Mouse (Mus musculus) gastrocnemius, postnatal 36 days (tissue): Measurements from ENCODE around the gene Aldoc. TPM values are rescaled to one million over a fixed set of nuclear protein-coding genes. Genes with fewer than 3 reads are reported as not detected.

Experiments used
- DNase-seq, 2 experiments: peaks; one replicate each; pipeline ENCODE4 v3.0.0; 2022
- intact Hi-C: fragments of 180-260 bp; cut with DNase I; formaldehyde crosslinking; loops from one replicate; pipeline ENCODE4 v1.15.1; 2025
- total RNA-seq, 2 experiments: library from RNA; stranded (reverse); gene quantifications; 2 replicates each; pipeline ENCODE4 v1.2.3; 2021

The Aldoc gene
- total RNA-seq, 2 experiments from 2014 or later, result 1.3 to 1.9 TPM

GRCm38 (mm10) chr11:78327634-78328511 is 5.1 kb downstream of the Aldoc start, which contains the start of gene Pigs:
Gene Pigs, plus strand, starts transcription at chr11:78328415.
- intact Hi-C loops, result no loop called here
- peak; percentile 92 to 97 for DNase-seq

- intact Hi-C loops, result no loop called here
- no peak for DNase-seq
These were observed 5.8 kb downstream of the Aldoc start for GRCm38 (mm10) chr11:78328512-78329056.

- intact Hi-C loops, result no loop called here
- no peak for DNase-seq
These were observed 9.9 kb downstream of the Aldoc start for GRCm38 (mm10) chr11:78332676-78333075.

- intact Hi-C loops, result no loop called here
- no peak for DNase-seq
These were observed 11.2 kb downstream of the Aldoc start for GRCm38 (mm10) chr11:78333992-78334391.

- no peak for DNase-seq
- intact Hi-C loops, result no loop called here
These were observed 14.3 kb downstream of the Aldoc start for GRCm38 (mm10) chr11:78337040-78337439.

GRCm38 (mm10) chr11:78341702-78342101 is 18.9 kb downstream of the Aldoc start:
- no peak for DNase-seq
- intact Hi-C loops, result no loop called here

- peak; percentile 62 to 63 for DNase-seq
- intact Hi-C loops, result loop anchor here (2.0 kb wide), 1 partner anchor 79 kb away; no protein-coding TSS in a partner anchor
These were observed 20.9 kb downstream of the Aldoc start, which contains the start of gene Unc119 for GRCm38 (mm10) chr11:78343381-78344327. Gene Unc119, plus strand, starts transcription at chr11:78343482.

- intact Hi-C loops, result loop anchor here (2.0 kb wide), 1 partner anchor 80 kb away; no protein-coding TSS in a partner anchor
- no peak for DNase-seq
These were observed 21.6 kb downstream of the Aldoc start for GRCm38 (mm10) chr11:78344328-78344889.

- intact Hi-C loops, result loop anchor here (2.0 kb wide), 1 partner anchor 80 kb away; no protein-coding TSS in a partner anchor
- DNase-seq, result peak; percentile 64 to 66
These were observed 22.3 kb downstream of the Aldoc start for GRCm38 (mm10) chr11:78344890-78345715.

- no peak for DNase-seq
- intact Hi-C loops, result loop anchor here (2.0 kb wide), 1 partner anchor 81 kb away; no protein-coding TSS in a partner anchor
These were observed 23.0 kb downstream of the Aldoc start for GRCm38 (mm10) chr11:78345801-78346200.

GRCm38 (mm10) chr11:78346326-78347069 is 23.7 kb downstream of the Aldoc start:
- no peak for DNase-seq
- intact Hi-C loops, result no loop called here

- DNase-seq, result peak; percentile 62 to 71
- intact Hi-C loops, result no loop called here
These were observed 24.4 kb downstream of the Aldoc start for GRCm38 (mm10) chr11:78347070-78347754.

GRCm38 (mm10) chr11:78347908-78348307 is 25.1 kb downstream of the Aldoc start:
- DNase-seq, result no peak
- intact Hi-C loops, result no loop called here

GRCm38 (mm10) chr11:78348474-78348873 is 25.7 kb downstream of the Aldoc start:
- intact Hi-C loops, result no loop called here
- DNase-seq, result no peak

- intact Hi-C loops, result no loop called here
- no peak for DNase-seq
These were observed 26.9 kb downstream of the Aldoc start for GRCm38 (mm10) chr11:78349441-78350358.

GRCm38 (mm10) chr11:78353081-78353480 is 30.3 kb downstream of the Aldoc start:
- no peak for DNase-seq
- intact Hi-C loops, result no loop called here

GRCm38 (mm10) chr11:78354905-78355304 is 32.1 kb downstream of the Aldoc start:
- intact Hi-C loops, result no loop called here
- DNase-seq, result no peak
